Mouse (Mus musculus): ENCODE measurements at regions not wholly inside any gene's neighbourhood (a gene's known extent, or its start where the extent isn't known, plus 50 kb on each side); places are given as distances from the start of the nearest gene placed in this dataset.

GRCm38 (mm10) chr10:98485751-98486681 is 428.2 kb upstream of the Atp2b1 start:
- no peak for DNase-seq

- DNase-seq = peak; percentile 54
Measured at GRCm38 (mm10) chr10:98494354-98494753, 419.9 kb upstream of the Atp2b1 start.

DNA sequence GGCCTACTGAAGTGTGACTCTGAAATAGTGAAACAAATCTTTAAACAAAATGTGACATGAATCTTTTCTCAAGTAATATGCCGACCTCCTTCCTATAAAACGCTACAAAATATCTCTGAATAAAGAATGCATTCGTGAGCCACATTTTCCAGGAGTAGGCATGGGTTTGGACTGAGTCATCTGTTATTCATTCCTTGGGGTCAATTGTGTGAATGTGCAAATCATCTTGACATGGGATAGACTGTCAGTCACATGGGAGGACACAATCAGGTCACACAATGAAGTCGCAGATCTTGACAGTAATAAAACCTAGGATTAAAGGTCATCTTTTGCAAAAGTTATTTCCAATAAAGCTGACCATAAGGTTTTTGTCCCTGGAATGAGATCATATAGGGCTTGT is 418.0 kb upstream of the Atp2b1 start:
- DNase-seq = no peak

- DNase-seq = no peak
Measured at GRCm38 (mm10) chr10:98500315-98500714, 413.9 kb upstream of the Atp2b1 start.

DNA sequence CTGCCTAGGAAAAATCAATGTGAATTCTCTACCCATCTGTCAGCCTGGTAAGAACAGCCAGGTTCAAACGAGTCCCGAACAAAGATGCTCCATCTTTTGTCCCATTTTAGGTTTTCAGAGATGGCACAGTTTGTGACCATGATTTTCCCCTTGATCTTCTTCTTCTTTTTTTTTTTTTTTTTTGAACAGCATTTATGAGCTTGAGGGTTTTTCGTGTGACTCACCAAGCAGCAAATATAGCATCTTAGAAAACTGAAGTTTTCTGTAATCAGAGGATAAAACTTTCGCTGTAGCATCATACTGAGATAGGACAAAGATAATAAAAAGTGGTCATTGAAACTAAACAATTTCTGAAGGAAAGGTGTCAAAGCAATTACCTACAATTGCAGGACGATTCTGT is 412.6 kb upstream of the Atp2b1 start:
- DNase-seq = no peak

DNA sequence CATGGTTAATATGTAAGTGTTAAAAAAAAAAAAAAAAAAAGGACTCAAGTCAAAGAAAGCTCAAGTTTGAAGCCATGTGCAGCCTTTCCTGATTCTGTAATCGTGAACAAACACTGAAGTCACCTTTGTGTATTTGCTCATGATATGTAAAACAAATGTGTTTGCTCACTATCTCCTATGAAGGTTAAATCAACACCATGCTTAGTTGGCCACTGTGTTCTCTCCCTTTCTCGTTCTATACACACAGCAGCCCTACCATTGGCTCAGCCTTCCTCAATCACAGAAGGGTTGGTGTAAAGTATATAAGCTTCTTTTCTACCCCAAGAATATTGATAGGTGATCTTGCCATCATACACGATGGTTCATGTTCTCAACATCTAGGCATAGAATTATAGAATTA is 409.7 kb upstream of the Atp2b1 start:
- DNase-seq = no peak

- DNase-seq = no peak
Measured at GRCm38 (mm10) chr10:98508515-98509143, 405.6 kb upstream of the Atp2b1 start.

- DNase-seq = no peak
Measured at GRCm38 (mm10) chr10:98514836-98515235, 399.4 kb upstream of the Atp2b1 start.

- DNase-seq = no peak
Measured at GRCm38 (mm10) chr10:98517609-98518008, 396.6 kb upstream of the Atp2b1 start.

DNA sequence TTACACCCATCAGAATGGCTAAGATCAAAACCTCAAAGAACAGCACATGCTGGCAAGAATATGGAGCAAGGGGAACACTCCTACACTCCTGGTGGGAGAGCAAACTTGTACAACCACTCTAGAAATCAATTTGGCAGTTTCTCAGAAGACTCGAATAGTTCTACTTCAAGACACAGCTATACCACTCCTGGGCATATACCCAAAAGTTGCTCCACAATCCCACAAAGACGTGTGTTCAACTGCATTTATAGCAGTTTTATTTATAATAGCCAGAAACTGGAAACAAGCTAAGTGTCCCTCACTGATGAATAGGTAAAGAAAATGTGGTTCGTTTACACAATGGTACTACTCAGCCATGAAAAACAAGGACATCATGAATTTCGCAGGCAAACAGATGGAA is 384.6 kb upstream of the Atp2b1 start:
- DNase-seq = no peak

- DNase-seq = no peak
Measured at GRCm38 (mm10) chr10:98531425-98531824, 382.8 kb upstream of the Atp2b1 start.

GRCm38 (mm10) chr10:98538706-98539105 is 375.5 kb upstream of the Atp2b1 start:
- DNase-seq = no peak

GRCm38 (mm10) chr10:98541062-98541461 is 373.1 kb upstream of the Atp2b1 start:
- no peak for DNase-seq

DNA sequence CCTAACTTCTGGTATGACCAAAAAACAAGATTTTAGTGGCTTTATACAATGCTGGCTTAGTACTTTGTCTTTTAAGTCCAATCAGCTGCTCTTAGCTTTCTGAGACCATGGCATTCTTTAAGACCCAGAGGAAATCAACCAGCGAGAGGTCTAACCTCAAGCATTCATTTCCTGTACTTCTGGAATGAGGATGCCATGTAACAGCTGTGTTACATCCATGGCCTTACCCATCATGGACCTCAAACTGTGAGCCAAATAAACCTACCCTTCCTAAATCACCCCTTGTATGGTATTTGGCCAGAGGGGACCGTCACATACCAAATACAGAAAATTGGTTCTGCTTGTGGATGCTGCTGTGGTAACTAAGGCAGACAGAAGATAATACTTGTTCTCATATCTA is 372.1 kb upstream of the Atp2b1 start:
- no peak for DNase-seq

DNA sequence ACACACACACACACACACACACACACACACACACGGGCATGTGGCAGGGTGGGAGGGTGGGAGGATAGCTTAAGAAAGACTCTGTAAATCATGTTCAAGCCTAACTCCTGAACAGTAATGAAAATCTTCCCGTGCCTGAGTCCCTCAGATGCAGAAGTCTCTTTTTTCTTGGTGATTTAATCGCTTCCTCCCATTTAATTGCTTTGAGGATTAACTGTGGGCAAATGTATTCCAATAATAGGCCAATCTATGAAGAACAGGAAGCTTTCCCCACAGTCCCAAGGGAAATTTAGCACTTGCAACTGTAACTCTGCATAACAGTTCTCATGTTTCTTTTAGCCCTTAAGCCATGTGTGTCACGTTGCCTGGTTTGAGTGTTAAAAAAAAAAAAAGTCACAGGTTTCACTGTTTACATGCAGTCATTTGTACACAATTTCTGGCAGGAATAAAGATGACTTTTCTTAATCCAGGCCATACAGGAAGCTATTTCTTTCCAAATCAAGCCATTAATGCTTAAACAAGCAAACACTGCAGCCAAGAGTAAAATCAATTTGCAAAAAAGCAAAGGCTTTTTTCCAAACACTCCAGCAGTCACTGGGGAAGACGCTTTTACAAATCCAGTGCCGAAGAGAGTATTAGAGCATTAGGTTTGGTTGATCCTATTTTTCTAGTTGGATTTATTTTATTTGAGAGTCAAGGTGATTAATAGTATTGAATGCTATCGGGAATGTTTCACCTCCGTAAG is 370.8 kb upstream of the Atp2b1 start:
- no peak for DNase-seq

DNA sequence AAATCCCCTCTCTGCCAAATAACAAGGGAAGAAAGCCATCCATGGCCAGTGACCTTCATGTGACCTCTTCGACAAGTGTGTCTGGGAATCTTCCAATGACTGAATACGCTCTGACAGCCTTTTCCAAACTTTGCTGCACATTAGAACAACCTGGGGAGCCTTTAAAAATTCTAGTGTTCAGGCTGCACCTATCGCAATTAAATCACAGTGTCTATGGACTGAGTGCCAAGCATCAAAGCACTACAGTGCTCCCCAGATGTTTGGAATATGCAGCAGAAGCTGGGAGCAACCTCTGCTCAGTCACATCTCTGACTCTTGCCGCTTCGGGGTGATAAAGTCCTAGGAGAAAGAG is 370.2 kb upstream of the Atp2b1 start:
- no peak for DNase-seq

GRCm38 (mm10) chr10:98554575-98554974 is 359.6 kb upstream of the Atp2b1 start:
- no peak for DNase-seq

DNA sequence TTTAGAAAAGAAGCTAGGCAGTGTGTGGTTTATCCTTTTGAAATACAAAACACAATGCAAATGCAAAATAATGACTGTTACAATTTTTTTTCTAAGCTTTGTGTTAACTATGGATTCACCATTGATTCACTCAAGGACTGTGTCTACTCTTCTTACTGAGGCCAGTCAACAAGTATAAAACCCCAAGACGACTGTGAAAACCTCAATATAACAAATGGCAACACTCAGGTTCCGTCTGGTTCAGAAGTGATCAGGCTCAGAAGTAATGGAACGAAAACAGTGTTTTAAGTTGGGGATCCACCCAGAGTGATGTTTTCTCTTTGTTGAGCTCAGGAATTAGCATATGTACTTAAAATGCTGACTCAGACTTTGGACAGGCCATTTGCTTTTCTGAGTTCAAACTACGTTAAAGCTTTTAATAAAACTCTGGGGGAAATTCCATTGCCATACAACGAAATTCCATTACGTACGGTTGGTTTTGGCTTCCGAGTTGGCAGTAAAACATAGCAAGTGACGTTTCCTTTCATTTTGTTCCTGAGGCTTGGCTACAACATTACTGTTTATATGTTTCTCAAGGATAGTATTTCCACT is 356.6 kb upstream of the Atp2b1 start:
- no peak for DNase-seq

- no peak for DNase-seq
Measured at GRCm38 (mm10) chr10:98558560-98558959, 355.6 kb upstream of the Atp2b1 start.

DNA sequence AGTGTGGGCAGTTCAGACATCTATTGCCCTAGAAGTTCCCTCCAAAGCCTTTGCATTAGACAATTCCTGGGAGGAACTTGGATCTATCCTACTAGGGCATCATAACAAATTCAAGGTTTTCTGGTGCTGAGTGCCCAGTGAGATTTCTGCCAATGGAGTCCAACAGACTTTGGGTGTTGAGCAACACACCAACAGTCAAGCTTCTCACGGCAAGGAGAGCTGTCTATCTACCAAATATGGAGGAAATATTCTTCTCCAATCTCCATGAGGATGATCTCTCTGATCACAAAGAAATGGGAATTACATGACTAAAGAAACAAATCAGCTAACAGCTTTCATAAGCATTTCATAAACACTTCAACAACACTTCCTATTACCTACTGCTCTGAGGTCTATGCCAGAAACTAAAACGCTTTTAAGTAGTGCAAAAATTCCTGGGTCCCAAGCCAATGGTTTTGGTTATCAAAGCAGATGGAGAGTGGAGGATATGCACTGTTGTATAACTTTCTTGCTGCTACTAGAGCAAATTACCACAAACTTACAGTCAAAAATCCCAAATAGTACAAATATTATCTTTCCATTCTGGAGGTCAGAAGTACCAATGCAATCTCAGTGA is 351.8 kb upstream of the Atp2b1 start:
- DNase-seq = no peak

GRCm38 (mm10) chr10:98572782-98573536 is 341.2 kb upstream of the Atp2b1 start:
- no peak for DNase-seq

- no peak for DNase-seq
Measured at GRCm38 (mm10) chr10:98577040-98577439, 337.2 kb upstream of the Atp2b1 start.
